Mouse (Mus musculus) liver, embryonic 15.5 days (tissue): ENCODE results near the gene Dnase1l1. TPM values are rescaled to one million over a fixed set of nuclear protein-coding genes. Genes with fewer than 3 reads are reported as not detected.

Source experiments
- ATAC-seq: fragments of 200-750 bp; cut with Nextera tagmentation; 2 replicates; pipeline ENCODE4 v1.8.0; 2017; ENCODE audit warnings: moderate number of reproducible peaks, mild to moderate bottlenecking, moderate library complexity; ENCODE audit not compliant: insufficient read depth
- H3K27ac ChIP-seq: fragments of 300-500 bp; sonication (generic); replicated peaks from 2 replicates; pipeline ENCODE4 v1.5.1; 2015; ENCODE audit warnings: mild to moderate bottlenecking, inconsistent platforms
- H3K27me3 ChIP-seq: fragments of 300-500 bp; sonication (generic); 2 replicates; pipeline ENCODE4 v1.6.1; 2015; ENCODE audit warnings: mild to moderate bottlenecking, inconsistent platforms
- H3K36me3 ChIP-seq: fragments of 300-500 bp; sonication (generic); replicated peaks from 2 replicates; pipeline ENCODE4 v1.6.1; 2015; ENCODE audit warnings: moderate library complexity, mild to moderate bottlenecking, inconsistent platforms
- H3K4me1 ChIP-seq: fragments of 300-500 bp; sonication (generic); replicated peaks from 2 replicates; pipeline ENCODE4 v1.6.1; 2015; ENCODE audit warnings: inconsistent platforms
- H3K4me2 ChIP-seq: fragments of 300-500 bp; sonication (generic); 2 replicates; pipeline ENCODE4 v1.6.1; 2015; ENCODE audit warnings: moderate library complexity, mild to moderate bottlenecking, inconsistent platforms
- H3K4me3 ChIP-seq: fragments of 300-500 bp; sonication (generic); replicated peaks from 2 replicates; pipeline ENCODE4 v1.5.1; 2015; ENCODE audit warnings: mild to moderate bottlenecking, inconsistent platforms
- H3K9ac ChIP-seq: fragments of 300-500 bp; sonication (generic); 2 replicates; pipeline ENCODE4 v1.6.1; 2015; ENCODE audit warnings: moderate library complexity, mild to moderate bottlenecking, inconsistent platforms
- H3K9me3 ChIP-seq: fragments of 300-500 bp; sonication (generic); replicated peaks from 2 replicates; pipeline ENCODE4 v1.6.1; 2016; ENCODE audit warnings: inconsistent platforms
- WGBS: fragments of 180-500 bp; shearing (Covaris S2); methylation state at CpG from one replicate; pipeline ENCODE4 v1.1.7; 2015; ENCODE audit warnings: mixed read lengths; ENCODE audit not compliant: insufficient replicate concordance; 5-methylcytosine and 5-hydroxymethylcytosine counted together
- microRNA-seq: library from miRNA; unstranded; fragments of <30 nt; microRNA quantifications from one replicate; pipeline ENCODE4, GENCODE M21; 2016
- polyA plus RNA-seq: library from polyadenylated mRNA; unstranded; fragments of >200 nt; fragmentation: Nextera tagmentation; extraction: Ambion mirVana; gene quantifications from 2 replicates; pipeline ENCODE4 v1.2.1, GENCODE M21; 2015

Gene Dnase1l1
- polyA plus RNA-seq, 1 experiment from 2014 or later, result 24.5 TPM

- 44% methylated on average over 2 of the region's 2 CpGs for WGBS
- no peak for ATAC-seq
- Histone ChIP-seq H3K27ac (peak overlapping the region; percentile 67), H3K9ac (no peak overlapping the region), H3K4me1 (peaks cover 30% of the 10 kb centered on the region), H3K27me3 (no peaks in the 10 kb centered on the region), H3K9me3 (no peaks in the 10 kb centered on the region), H3K4me2 (peak overlapping the region; percentile 85), H3K4me3 (peak overlapping the region; percentile 58), H3K36me3 (peaks cover 16% of the 10 kb centered on the region)
These were observed 38.7 kb downstream of the Dnase1l1 start for GRCm38 (mm10) chrX:74243396-74243795.

DNA sequence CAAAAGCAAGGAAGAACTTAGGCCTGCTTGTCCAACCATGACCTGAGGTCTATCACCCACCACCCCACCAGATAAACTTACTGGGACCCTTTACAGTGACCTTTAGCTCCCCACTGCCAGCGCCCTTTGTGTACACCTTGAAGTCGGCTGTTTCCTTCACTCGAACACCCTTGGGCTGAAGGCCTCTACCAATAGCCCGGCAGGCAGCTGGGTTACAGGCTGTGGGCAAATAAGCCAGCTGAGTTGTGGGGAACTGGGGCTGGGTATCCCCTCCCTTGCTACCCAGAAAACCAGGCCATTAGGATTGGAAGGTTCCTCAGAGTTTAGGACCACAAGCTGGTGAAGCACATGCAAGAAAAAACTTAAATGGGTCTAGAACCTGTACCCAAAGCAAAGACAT lies 41.8 kb downstream of the Dnase1l1 start:
- Histone ChIP-seq H3K4me2 (no peak overlapping the region), H3K4me3 (no peak overlapping the region), H3K9ac (no peak overlapping the region), H3K27ac (no peak overlapping the region), H3K4me1 (peaks cover 21% of the 10 kb centered on the region), H3K9me3 (no peaks in the 10 kb centered on the region), H3K36me3 (peaks cover 17% of the 10 kb centered on the region), H3K27me3 (no peaks in the 10 kb centered on the region)
- 78% methylated on average over 4 of the region's 4 CpGs for WGBS
- no peak for ATAC-seq

DNA sequence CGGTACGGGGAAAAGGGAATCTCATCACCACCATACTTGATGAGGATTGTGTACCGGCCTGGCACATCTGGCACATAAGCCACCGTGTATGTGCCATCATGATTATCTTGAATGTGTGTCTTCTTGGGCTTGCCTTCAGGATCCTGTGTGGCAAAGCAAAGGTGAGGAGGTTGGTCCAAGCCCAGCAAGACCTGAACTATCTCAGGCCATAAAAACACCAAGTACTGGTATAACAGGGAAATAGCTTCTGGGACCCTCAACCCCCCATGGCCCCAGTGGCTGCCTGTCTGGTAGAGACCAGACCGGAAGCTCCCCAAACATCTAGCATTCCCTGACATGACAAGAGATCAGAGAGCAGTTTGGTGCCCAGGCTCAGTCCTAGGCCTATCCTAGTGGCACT lies 48.9 kb downstream of the Dnase1l1 start:
- WGBS, result 78% methylated on average over 5 of the region's 5 CpGs
- H3K9me3 ChIP-seq, result no peaks in the 10 kb centered on the region
- H3K4me1 ChIP-seq, result no peaks in the 10 kb centered on the region
- H3K27ac ChIP-seq, result no peak overlapping the region
- H3K4me3 ChIP-seq, result no peak overlapping the region
- ATAC-seq, result no peak
- H3K27me3 ChIP-seq, result no peaks in the 10 kb centered on the region
- peaks cover 11% of the 10 kb centered on the region; the same call in 1 of the 2 replicates for H3K36me3 ChIP-seq
- no peak overlapping the region for H3K9ac ChIP-seq
- no peak overlapping the region for H3K4me2 ChIP-seq

GRCm38 (mm10) chrX:74230038-74230437 lies 52.1 kb downstream of the Dnase1l1 start:
- no peaks in the 10 kb centered on the region for H3K27me3 ChIP-seq
- H3K9me3 ChIP-seq, result no peaks in the 10 kb centered on the region
- H3K36me3 ChIP-seq, result peaks cover 23% of the 10 kb centered on the region
- H3K4me3 ChIP-seq, result no peak overlapping the region
- no peak for ATAC-seq
- H3K9ac ChIP-seq, result no peak overlapping the region
- 57% methylated on average over 1 of the region's 1 CpGs for WGBS
- H3K27ac ChIP-seq, result no peak overlapping the region
- H3K4me2 ChIP-seq, result no peak overlapping the region
- no peaks in the 10 kb centered on the region for H3K4me1 ChIP-seq

Small RNA genes lying within 50 kb of the gene (microRNA-seq; reads per million reads assigned to microRNA genes)
- not detected for gene Mir7091
- gene Mir7092, result not detected

Other genes with a start within 250 kb of the Dnase1l1 start
- gene Opn1mw, start 154.9 kb downstream of the Dnase1l1 start, polyA plus RNA-seq, result not detected in 2 replicates
- gene Mecp2, start 147.0 kb downstream of the Dnase1l1 start, polyA plus RNA-seq, result 6.2 and 6.9 TPM in 2 replicates
- gene Tex28, start 114.5 kb downstream of the Dnase1l1 start, polyA plus RNA-seq, result not detected in 2 replicates
- not detected in 2 replicates for gene Tktl1, start 105.1 kb downstream of the Dnase1l1 start, polyA plus RNA-seq
- gene Flna, start 32.5 kb downstream of the Dnase1l1 start, polyA plus RNA-seq, result 41.6 and 47.6 TPM in 2 replicates
- gene Emd, start 27.6 kb downstream of the Dnase1l1 start, polyA plus RNA-seq, result 8.0 and 8.5 TPM in 2 replicates
- gene Rpl10, start 11.5 kb downstream of the Dnase1l1 start, polyA plus RNA-seq, result 356 and 378 TPM in 2 replicates
- 27.7 and 29.2 TPM in 2 replicates for gene Taz, start 425 bp downstream of the Dnase1l1 start, polyA plus RNA-seq
- 75.9 and 80.2 TPM in 2 replicates for gene Atp6ap1, start 14.8 kb upstream of the Dnase1l1 start, polyA plus RNA-seq
- gene Gdi1, start 22.7 kb upstream of the Dnase1l1 start, polyA plus RNA-seq, result 48.8 and 56.7 TPM in 2 replicates
- 28.5 and 28.8 TPM in 2 replicates for gene Fam50a, start 30.7 kb upstream of the Dnase1l1 start, polyA plus RNA-seq
- gene Plxna3, start 46.7 kb upstream of the Dnase1l1 start, polyA plus RNA-seq, result 1.1 and 1.5 TPM in 2 replicates
- gene Lage3, start 71.3 kb upstream of the Dnase1l1 start, polyA plus RNA-seq, result 34.6 and 43.0 TPM in 2 replicates
- gene Ubl4a, start 90.9 kb upstream of the Dnase1l1 start, polyA plus RNA-seq, result 37.3 and 38.8 TPM in 2 replicates
- gene Slc10a3, start 91.0 kb upstream of the Dnase1l1 start, polyA plus RNA-seq, result 6.1 and 6.5 TPM in 2 replicates
- gene Fam3a, start 110.9 kb upstream of the Dnase1l1 start, polyA plus RNA-seq, result 11.0 and 12.0 TPM in 2 replicates
- 21.5 and 26.2 TPM in 2 replicates for gene Ikbkg, start 111.0 kb upstream of the Dnase1l1 start, polyA plus RNA-seq
- gene G6pdx, start 146.9 kb upstream of the Dnase1l1 start, polyA plus RNA-seq, result 46.1 and 48.9 TPM in 2 replicates
- gene Gm6880, start 199.1 kb upstream of the Dnase1l1 start, polyA plus RNA-seq, result not detected in 2 replicates